Mouse (Mus musculus) G1E (cell line): ENCODE data around the gene Zfp747.
"Not testable (repeated sequence)": the region's sequence is repeated elsewhere in the genome, so short reads cannot be mapped to it uniquely, and the experiment has no call there.

ENCODE experiments used
- CTCF ChIP-seq: IDR thresholded peaks from 2 replicates; pipeline ENCODE4 v1.5.1; 2012; ENCODE audit warnings: low read depth, low read length, inconsistent platforms, mixed read lengths
- TAL1 ChIP-seq: conservative IDR thresholded peaks from 2 replicates; pipeline ENCODE4 v1.6.1; 2012; ENCODE audit warnings: low read depth, low read length, inconsistent platforms, mixed read lengths

DNA sequence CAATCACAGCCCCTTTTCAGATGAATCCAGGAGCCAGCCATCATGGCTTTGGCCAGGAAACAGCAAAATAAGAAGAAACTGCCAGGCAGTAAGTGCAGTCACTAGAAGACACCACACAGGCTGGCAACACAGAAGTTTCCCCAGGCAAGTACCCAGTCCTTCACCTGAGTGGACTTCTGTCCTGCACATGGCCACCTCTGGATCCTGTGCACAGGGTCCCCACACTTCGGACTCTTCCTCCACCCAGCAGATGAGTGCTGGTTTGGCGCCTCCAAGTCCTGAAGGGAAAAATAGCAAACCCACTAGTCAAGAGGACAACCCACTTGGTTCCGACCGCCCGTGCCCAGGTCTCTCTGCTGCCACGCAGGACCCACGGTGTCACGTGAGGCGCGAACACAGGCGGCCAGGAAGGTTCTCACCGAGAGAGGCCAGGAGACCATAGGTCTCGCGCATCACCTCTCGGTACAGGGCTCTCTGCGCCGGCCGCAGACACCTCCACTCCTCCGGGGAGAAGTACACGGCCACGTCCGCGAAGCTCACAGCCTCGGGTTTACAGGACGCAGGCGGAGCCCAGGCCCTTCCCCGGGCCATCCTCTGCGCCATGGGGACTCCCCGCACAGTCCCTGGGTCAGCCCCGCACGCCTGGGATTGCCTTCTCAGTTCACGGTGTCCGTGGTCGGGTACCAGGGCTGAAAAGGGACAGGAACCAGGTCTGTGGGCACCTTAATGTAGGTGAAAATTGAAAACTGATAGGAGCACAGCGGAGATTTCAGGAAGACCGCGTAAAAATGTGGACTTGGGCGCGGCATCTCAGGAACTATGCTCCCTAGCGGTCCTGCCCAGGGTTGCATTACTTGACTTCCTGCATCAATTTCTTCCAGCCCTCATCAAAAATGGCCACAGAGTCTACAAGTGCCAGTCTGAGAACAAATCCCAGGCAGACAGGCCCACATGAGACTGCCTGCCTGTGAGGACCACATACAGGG is 30.4 kb upstream of the Zfp747 start, which contains the start of gene Zfp764:
- TF ChIP-seq CTCF, TAL1: not testable (repeated sequence)
